Mouse (Mus musculus) erythroid progenitor cell, adult 5-6 weeks (primary cell): ENCODE data around the gene Tas1r1. TPM values are rescaled to one million over a fixed set of nuclear protein-coding genes. Genes with fewer than 3 reads are reported as not detected.
A peak's percentile ranks its signal among the peaks of the same experiment; 100 is the strongest.

ENCODE experiments used
- ATAC-seq: replicated peaks from 2 replicates; pipeline ENCODE4 v1.8.0; 2016; ENCODE audit warnings: moderate number of reproducible peaks, mild to moderate bottlenecking, moderate TSS enrichment, inconsistent platforms; ENCODE audit not compliant: poor library complexity, low FRiP score, severe bottlenecking
- total RNA-seq, 2 experiments: library from RNA; stranded (forward) in 1 of 2; stranded (reverse) in 1 of 2; fragments of 150-400 nt in 1 of 2; fragments of 186-747, 209-891 nt in 1 of 2; gene quantifications; 2 replicates each; pipeline versions ENCODE4 v1.2.3 to v1.2.4; 2015 to 2017; ENCODE audit warnings: low replicate concordance in 2 of 2

Gene Tas1r1
- total RNA-seq (2015; ENCODE audit: low replicate concordance) (not detected in 2 replicates), total RNA-seq (2017; ENCODE audit: low replicate concordance) (not detected in 2 replicates)

DNA sequence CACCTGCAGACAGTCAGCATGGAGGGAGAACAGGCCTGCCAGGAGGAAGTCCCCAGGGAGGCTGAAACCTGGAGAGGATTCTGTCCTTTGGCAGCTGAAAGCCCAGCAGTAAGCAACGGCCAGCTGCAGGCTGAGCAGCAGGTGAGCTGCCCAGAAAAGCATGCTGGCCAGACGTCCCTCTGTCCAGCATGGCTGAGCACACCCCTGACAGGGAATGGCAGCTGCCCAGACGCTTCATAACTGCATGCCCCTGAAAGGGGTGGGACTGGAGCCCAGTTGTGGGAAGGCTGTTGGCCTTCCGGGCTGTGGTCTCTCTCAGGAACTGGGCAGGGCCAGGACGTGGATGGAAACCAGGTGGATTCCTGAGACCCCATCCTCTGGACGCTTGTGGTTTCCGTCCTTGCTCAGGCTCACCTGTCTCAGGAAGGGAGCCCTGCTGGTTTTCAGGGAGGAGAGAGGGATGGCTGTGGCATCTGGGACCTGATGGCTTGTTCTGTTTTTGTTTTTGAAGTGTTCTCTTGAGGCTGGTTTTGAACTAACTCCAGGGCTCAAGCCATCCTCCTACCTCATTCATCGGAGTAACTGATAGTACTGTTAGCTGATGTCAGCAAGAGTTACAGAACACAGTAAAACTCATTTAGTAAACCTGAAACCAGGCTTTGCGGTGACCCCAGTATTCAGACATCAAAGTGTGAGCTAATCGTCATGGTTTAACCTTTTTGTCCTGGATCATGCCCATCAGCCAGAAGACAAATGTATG lies at the start of gene Tas1r1:
Tas1r1 (minus strand) TSS at position 344 of the 760 bp plus-strand sequence.
- ATAC-seq: no peak

DNA sequence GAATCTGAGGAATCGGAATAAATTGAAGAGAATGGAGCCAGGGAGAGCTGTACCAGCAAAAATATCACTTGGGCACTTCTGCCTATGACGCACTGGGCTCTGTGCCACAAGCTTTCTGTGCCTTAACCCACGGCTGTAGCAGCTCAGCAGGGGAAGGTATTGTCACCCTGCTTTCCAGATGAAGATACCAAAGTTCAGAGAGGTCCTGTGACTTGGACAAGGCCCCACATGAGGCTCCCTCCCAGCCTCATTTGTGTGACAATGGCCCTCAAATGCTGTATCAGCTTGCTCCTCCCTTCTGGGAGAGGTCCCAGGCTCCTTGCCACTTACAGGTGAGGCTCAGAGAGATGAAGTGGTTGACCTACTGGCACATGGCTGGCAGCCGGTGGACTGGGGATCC lies 49.8 kb upstream of the Tas1r1 start:
- no peak for ATAC-seq

- no peak for ATAC-seq
Observed at GRCm38 (mm10) chr4:152087211-152088081, 49.1 kb upstream of the Tas1r1 start.

DNA sequence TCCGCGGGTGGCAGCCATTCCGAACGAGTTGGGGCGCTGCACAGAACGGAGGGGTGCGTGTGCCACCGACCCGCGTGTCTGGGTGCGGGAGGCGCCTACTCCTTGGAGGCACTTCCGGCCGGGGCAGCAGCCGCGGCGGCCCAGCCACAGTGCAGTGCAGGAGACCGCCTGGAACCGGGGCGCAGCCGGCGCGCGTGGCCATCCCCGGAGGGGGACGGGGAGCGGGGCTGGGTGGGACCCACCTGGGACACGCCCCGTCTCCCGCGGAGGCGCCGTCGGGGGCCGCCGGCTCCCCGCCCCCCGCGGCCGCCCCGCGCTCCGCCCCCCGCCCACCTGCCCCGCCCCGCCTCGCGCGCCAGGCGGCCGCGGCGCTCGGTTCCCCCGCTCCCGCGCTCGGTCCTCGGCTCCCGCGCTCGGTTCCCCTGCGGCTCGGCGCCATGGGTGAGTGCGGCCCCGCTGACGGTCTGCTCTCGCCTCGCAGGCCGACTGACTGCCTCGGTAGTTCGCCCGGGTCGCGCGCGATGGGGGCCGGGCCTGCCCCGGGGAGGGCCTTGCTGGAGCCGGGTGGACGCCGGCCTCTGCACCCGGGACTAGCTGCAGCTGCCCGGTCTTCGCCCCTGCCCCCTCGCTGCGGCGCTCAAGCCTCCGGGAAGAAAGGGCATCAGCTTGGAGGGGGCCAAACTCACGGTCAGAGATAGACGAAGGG lies 48.3 kb upstream of the Tas1r1 start:
- peak; percentile 52 for ATAC-seq

GRCm38 (mm10) chr4:152084616-152085015 lies 46.2 kb upstream of the Tas1r1 start:
- ATAC-seq: no peak

DNA sequence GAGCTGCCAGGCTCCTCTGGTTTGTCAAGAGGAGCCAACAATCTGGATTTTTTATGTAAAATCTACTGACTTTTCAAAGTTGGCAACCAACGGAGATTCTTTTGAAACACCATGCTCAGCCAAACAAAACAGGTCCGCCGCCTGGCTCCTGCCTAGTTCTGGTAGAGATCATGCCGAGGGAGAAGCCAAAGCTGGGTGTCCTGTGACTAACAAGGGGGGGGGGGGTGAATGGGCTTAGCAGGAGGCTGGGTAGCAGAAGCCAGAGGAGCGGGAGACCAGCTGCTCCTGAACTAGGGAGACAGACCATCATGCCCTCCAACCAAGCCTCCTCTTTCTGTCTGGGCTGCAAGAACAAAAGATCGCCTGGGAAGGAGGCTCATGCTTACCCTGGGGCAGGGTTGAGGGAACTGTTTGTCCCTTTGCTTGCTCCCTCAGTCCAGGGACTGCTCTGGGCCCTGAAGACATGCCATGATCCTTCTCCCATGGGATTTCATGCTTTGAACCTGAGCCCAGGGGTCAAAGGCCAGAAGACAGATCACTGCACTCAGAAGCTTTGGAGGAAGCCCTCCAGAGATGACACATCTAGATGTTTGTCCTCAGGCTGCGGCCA lies 45.3 kb upstream of the Tas1r1 start:
- no peak for ATAC-seq

DNA sequence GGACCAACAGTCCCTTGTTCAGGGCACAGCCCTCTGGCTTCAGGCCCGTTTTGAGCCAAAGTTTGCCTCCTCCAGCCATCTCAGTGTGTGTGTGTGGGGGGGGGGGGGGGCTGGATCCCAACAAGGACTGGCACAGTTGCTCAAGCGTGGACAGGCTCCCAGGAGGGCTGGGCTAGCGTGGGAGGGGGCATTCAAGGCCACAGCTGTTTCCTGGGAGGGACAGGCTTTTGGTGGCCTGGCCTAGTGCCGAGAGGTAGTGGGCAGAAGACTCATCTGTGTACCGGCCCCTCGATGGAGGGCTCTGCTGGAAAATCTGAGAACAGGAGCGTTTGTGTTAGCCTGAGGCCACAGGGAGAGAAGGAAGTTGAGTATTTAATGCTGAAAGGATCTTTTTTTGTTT lies 41.6 kb upstream of the Tas1r1 start:
- ATAC-seq: no peak

GRCm38 (mm10) chr4:152079261-152079660 lies 40.9 kb upstream of the Tas1r1 start:
- no peak for ATAC-seq

DNA sequence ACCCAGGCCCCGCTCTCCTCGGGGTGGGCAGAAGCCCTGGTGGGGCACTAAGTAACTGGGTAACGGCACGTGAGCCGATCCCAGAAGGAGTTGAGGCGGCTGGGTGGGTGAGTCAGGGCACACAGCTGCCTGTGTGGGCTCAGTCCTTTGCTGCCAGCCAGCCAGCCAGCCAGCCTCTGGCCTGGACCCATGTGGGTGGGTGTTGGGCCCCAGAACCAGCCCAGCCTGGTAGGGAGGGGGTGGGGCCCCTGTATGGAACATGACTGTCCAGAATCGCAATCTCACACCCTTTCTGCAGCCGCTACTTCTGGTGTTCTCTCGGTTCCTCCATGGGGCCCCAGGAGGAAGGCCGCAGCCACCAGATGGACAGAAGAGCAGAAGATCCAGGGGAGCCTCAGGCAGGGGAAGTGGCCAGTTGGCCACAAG lies 39.8 kb upstream of the Tas1r1 start:
- no peak for ATAC-seq

GRCm38 (mm10) chr4:152077191-152077590 lies 38.8 kb upstream of the Tas1r1 start:
- ATAC-seq: no peak

DNA sequence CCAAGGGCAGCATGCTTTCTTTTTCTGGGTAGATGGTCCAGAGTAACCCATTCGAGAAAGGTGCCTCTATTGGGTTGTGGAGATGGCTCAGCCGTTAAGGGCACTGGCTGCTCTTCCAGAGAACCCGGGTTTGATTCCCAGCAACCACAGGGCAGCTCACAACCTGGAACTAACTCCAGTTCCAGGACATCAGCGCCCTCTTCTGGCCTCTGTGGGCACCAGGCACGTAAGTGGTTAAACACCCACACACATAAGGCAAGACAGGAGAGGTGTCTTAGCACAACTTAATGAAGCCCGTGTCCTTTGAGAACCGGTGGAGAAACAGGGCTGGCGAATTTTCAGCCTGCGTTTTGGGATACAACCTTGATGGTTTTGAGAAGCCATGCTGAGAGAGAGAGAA lies 36.2 kb upstream of the Tas1r1 start:
- ATAC-seq: no peak

DNA sequence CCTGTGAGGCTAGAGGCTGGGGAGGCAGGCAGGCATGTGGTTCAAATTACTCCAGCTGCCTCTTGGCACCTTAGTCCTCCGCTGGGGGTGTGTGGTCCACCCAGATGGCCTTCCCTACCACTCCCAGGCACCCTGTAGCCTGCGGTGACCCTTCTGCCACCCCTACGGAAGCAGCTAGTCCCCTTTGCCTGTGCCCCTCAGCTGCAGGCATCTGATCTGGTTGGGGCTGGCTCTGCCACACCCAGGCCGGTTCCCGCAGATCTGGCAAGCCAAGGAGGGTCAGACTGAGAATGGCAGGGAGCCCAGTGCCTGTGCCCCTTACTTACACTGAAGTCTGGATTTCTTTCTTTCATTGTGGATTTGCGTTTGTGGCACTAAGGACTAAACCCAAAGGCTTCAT lies 35.3 kb upstream of the Tas1r1 start:
- ATAC-seq: no peak

- ATAC-seq: no peak
Observed at GRCm38 (mm10) chr4:152072655-152073054, 34.3 kb upstream of the Tas1r1 start.

GRCm38 (mm10) chr4:152072121-152072601 lies 33.8 kb upstream of the Tas1r1 start, which contains the start of gene Plekhg5:
Plekhg5 (plus strand) TSS chr4:152072498.
- ATAC-seq: no peak

GRCm38 (mm10) chr4:152070494-152071396 lies 32.4 kb upstream of the Tas1r1 start:
- ATAC-seq: no peak

- no peak for ATAC-seq
Observed at GRCm38 (mm10) chr4:152069245-152069644, 30.9 kb upstream of the Tas1r1 start.

DNA sequence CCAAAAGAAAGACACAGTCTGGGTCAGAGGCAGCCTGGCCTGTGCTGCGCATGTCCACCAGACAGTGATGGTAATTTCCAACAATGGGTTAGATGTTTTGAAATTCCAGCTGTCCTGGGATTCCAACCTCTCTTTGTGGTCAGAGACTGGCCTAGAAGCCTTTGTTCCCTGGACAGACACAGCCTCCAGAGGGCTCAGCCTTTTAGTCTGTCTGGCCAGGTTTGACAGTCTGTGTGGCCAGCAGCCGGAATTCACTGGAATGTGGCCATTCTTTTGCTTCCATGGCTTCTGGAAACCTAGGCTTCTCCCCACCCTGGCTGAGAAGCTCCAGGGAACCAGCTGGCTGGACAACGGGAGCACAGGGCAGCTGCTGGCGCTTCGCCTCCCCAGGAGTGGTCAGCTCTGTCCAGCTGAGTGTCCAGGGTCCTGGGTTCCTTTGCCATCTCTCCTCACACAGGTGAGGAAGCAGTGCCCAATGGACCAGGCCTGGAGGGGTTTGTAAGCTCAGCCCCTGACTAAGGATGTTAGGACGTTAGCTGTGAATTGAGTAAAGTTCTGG lies 29.9 kb upstream of the Tas1r1 start:
- ATAC-seq: no peak

- no peak for ATAC-seq
Observed at GRCm38 (mm10) chr4:152067280-152067679, 28.9 kb upstream of the Tas1r1 start.
